Mouse (Mus musculus) liver, embryonic 15.5 days (tissue): ENCODE data around the gene Ebi3. TPM values are rescaled to one million over a fixed set of nuclear protein-coding genes. Genes with fewer than 3 reads are reported as not detected.
"Not testable (repeated sequence)": the region's sequence is repeated elsewhere in the genome, so short reads cannot be mapped to it uniquely, and the experiment has no call there.

Experiments used
- ATAC-seq: fragments of 200-750 bp; cut with Nextera tagmentation; 2 replicates; pipeline ENCODE4 v1.8.0; 2017; ENCODE audit warnings: moderate number of reproducible peaks, mild to moderate bottlenecking, moderate library complexity; ENCODE audit not compliant: insufficient read depth
- H3K27ac ChIP-seq: fragments of 300-500 bp; sonication (generic); replicated peaks from 2 replicates; pipeline ENCODE4 v1.5.1; 2015; ENCODE audit warnings: mild to moderate bottlenecking, inconsistent platforms
- H3K27me3 ChIP-seq: fragments of 300-500 bp; sonication (generic); 2 replicates; pipeline ENCODE4 v1.6.1; 2015; ENCODE audit warnings: mild to moderate bottlenecking, inconsistent platforms
- H3K36me3 ChIP-seq: fragments of 300-500 bp; sonication (generic); replicated peaks from 2 replicates; pipeline ENCODE4 v1.6.1; 2015; ENCODE audit warnings: moderate library complexity, mild to moderate bottlenecking, inconsistent platforms
- H3K4me1 ChIP-seq: fragments of 300-500 bp; sonication (generic); replicated peaks from 2 replicates; pipeline ENCODE4 v1.6.1; 2015; ENCODE audit warnings: inconsistent platforms
- H3K4me2 ChIP-seq: fragments of 300-500 bp; sonication (generic); 2 replicates; pipeline ENCODE4 v1.6.1; 2015; ENCODE audit warnings: moderate library complexity, mild to moderate bottlenecking, inconsistent platforms
- H3K4me3 ChIP-seq: fragments of 300-500 bp; sonication (generic); replicated peaks from 2 replicates; pipeline ENCODE4 v1.5.1; 2015; ENCODE audit warnings: mild to moderate bottlenecking, inconsistent platforms
- H3K9ac ChIP-seq: fragments of 300-500 bp; sonication (generic); 2 replicates; pipeline ENCODE4 v1.6.1; 2015; ENCODE audit warnings: moderate library complexity, mild to moderate bottlenecking, inconsistent platforms
- H3K9me3 ChIP-seq: fragments of 300-500 bp; sonication (generic); replicated peaks from 2 replicates; pipeline ENCODE4 v1.6.1; 2016; ENCODE audit warnings: inconsistent platforms
- WGBS: fragments of 180-500 bp; shearing (Covaris S2); methylation state at CpG from one replicate; pipeline ENCODE4 v1.1.7; 2015; ENCODE audit warnings: mixed read lengths; ENCODE audit not compliant: insufficient replicate concordance; 5-methylcytosine and 5-hydroxymethylcytosine counted together
- polyA plus RNA-seq: library from polyadenylated mRNA; unstranded; fragments of >200 nt; fragmentation: Nextera tagmentation; extraction: Ambion mirVana; gene quantifications from 2 replicates; pipeline ENCODE4 v1.2.1, GENCODE M21; 2015

Ebi3 gene
- polyA plus RNA-seq = 9.2 and 10.0 TPM in 2 replicates

GRCm38 (mm10) chr17:55952447-55953027 lies at the start of gene Ebi3:
Gene Ebi3, plus strand, starts transcription at chr17:55952640.
- H3K4me1 ChIP-seq = peaks cover 24% of the 10 kb centered on the region
- 34% methylated on average over 6 of the region's 6 CpGs for WGBS
- peak within 1 kb of the TSS; percentile 54; the same call in 1 of the 2 replicates for H3K27ac ChIP-seq
- H3K9ac ChIP-seq = no peak within 1 kb of the TSS
- H3K27me3 ChIP-seq = peaks cover 8% of the 10 kb centered on the region; the same call in 1 of the 2 replicates
- peak within 1 kb of the TSS; percentile 17 for H3K4me3 ChIP-seq
- ATAC-seq = no peak
- H3K4me2 ChIP-seq = peak within 1 kb of the TSS; percentile 23
- no peaks in the 10 kb centered on the region for H3K9me3 ChIP-seq
- no peaks in the 10 kb centered on the region for H3K36me3 ChIP-seq

GRCm38 (mm10) chr17:55903087-55903486 lies 49.4 kb upstream of the Ebi3 start:
- H3K4me2 ChIP-seq = no peak overlapping the region
- H3K27ac ChIP-seq = no peak overlapping the region
- no peak overlapping the region for H3K4me3 ChIP-seq
- no peak overlapping the region for H3K9ac ChIP-seq
- no peak for ATAC-seq
- H3K4me1 ChIP-seq = no peaks in the 10 kb centered on the region
- WGBS = 60% methylated on average over 2 of the region's 2 CpGs
- no peaks in the 10 kb centered on the region for H3K9me3 ChIP-seq
- peaks cover 8% of the 10 kb centered on the region for H3K36me3 ChIP-seq
- no peaks in the 10 kb centered on the region for H3K27me3 ChIP-seq

GRCm38 (mm10) chr17:55903687-55904086 lies 48.8 kb upstream of the Ebi3 start:
- Histone ChIP-seq H3K27me3 (no peaks in the 10 kb centered on the region), H3K4me1 (no peaks in the 10 kb centered on the region), H3K9me3 (no peaks in the 10 kb centered on the region), H3K9ac (no peak overlapping the region), H3K4me3 (no peak overlapping the region), H3K36me3 (peaks cover 3% of the 10 kb centered on the region; the same call in 1 of the 2 replicates), H3K4me2 (no peak overlapping the region), H3K27ac (no peak overlapping the region)
- WGBS = 54% methylated on average over 1 of the region's 1 CpGs
- no peak; the same call in 1 of the 2 replicates for ATAC-seq

- Histone ChIP-seq H3K36me3 (no peaks in the 10 kb centered on the region), H3K27me3 (no peaks in the 10 kb centered on the region), H3K4me3 (no peak overlapping the region), H3K9me3 (no peaks in the 10 kb centered on the region), H3K9ac (no peak overlapping the region), H3K4me2 (no peak overlapping the region), H3K27ac (0 out of 2 replicates have a peak overlapping the region, but pooled peaks have one; percentile 4), H3K4me1 (no peaks in the 10 kb centered on the region)
- WGBS = 56% methylated on average over 6 of the region's 6 CpGs
- ATAC-seq = no peak
Observed at GRCm38 (mm10) chr17:55904131-55904530, 48.3 kb upstream of the Ebi3 start.

- Histone ChIP-seq H3K4me2 (no peak overlapping the region), H3K4me1 (no peaks in the 10 kb centered on the region), H3K27ac (no peak overlapping the region), H3K27me3 (no peaks in the 10 kb centered on the region), H3K4me3 (no peak overlapping the region), H3K9ac (no peak overlapping the region), H3K9me3 (no peaks in the 10 kb centered on the region), H3K36me3 (no peaks in the 10 kb centered on the region)
- peak; percentile 65; the same call in 1 of the 2 replicates for ATAC-seq
Observed at GRCm38 (mm10) chr17:55906669-55907068, 45.8 kb upstream of the Ebi3 start.

- peak overlapping the region; percentile 74 for H3K9ac ChIP-seq
- peak; percentile 83 for ATAC-seq
- WGBS = 1% methylated on average over 33 of the region's 33 CpGs
Observed at GRCm38 (mm10) chr17:55931553-55932502, 20.6 kb upstream of the Ebi3 start.

GRCm38 (mm10) chr17:55932635-55933034 lies 19.8 kb upstream of the Ebi3 start:
- peak; percentile 64 for ATAC-seq
- H3K27me3 ChIP-seq = no peaks in the 10 kb centered on the region
- H3K9ac ChIP-seq = peak overlapping the region; percentile 69
- H3K4me2 ChIP-seq = peak overlapping the region; percentile 87
- H3K36me3 ChIP-seq = peaks cover 12% of the 10 kb centered on the region
- 0 out of 2 replicates have a peak, but pooled peaks cover 4% of the 10 kb centered on the region for H3K9me3 ChIP-seq
- WGBS = 20% methylated on average over 2 of the region's 2 CpGs
- H3K4me3 ChIP-seq = peak overlapping the region; percentile 72
- H3K4me1 ChIP-seq = peaks cover 32% of the 10 kb centered on the region
- peak overlapping the region; percentile 88 for H3K27ac ChIP-seq

More at GRCm38 (mm10) chr17:55931553-55932502, 20.6 kb upstream of the Ebi3 start:
- H3K4me1 ChIP-seq = peaks cover 32% of the 10 kb centered on the region
- 0 out of 2 replicates have a peak, but pooled peaks cover 4% of the 10 kb centered on the region for H3K9me3 ChIP-seq
- peak overlapping the region; percentile 88 for H3K27ac ChIP-seq
- H3K4me3 ChIP-seq = peak overlapping the region; percentile 72
- peak overlapping the region; percentile 87 for H3K4me2 ChIP-seq
- H3K36me3 ChIP-seq = peaks cover 12% of the 10 kb centered on the region
- H3K27me3 ChIP-seq = no peaks in the 10 kb centered on the region

- peak overlapping the region; percentile 88 for H3K27ac ChIP-seq
- no peaks in the 10 kb centered on the region for H3K27me3 ChIP-seq
- H3K4me1 ChIP-seq = peaks cover 32% of the 10 kb centered on the region
- ATAC-seq = no peak; the same call in 1 of the 2 replicates
- H3K9me3 ChIP-seq = 0 out of 2 replicates have a peak, but pooled peaks cover 4% of the 10 kb centered on the region
- H3K9ac ChIP-seq = peak overlapping the region; percentile 69
- WGBS = 78% methylated on average over 15 of the region's 15 CpGs
- H3K4me2 ChIP-seq = peak overlapping the region; percentile 87
- peak overlapping the region; percentile 72 for H3K4me3 ChIP-seq
- H3K36me3 ChIP-seq = peaks cover 14% of the 10 kb centered on the region
Observed at GRCm38 (mm10) chr17:55933191-55933590, 19.2 kb upstream of the Ebi3 start.

- not testable (repeated sequence) for ATAC-seq, H3K27me3 ChIP-seq, H3K9me3 ChIP-seq
- H3K4me1 ChIP-seq = peaks cover 25% of the 10 kb centered on the region
- H3K9ac ChIP-seq = peak overlapping the region; percentile 66; the same call in 1 of the 2 replicates
- H3K4me2 ChIP-seq = peak overlapping the region; percentile 82
- WGBS = 36% methylated on average over 10 of the region's 10 CpGs
- H3K4me3 ChIP-seq = peak overlapping the region; percentile 67
- H3K36me3 ChIP-seq = peaks cover 12% of the 10 kb centered on the region
- peak overlapping the region; percentile 93 for H3K27ac ChIP-seq
Observed at GRCm38 (mm10) chr17:55944387-55944865, 8.0 kb upstream of the Ebi3 start.

- H3K9ac ChIP-seq = peak overlapping the region; percentile 66
- H3K9me3 ChIP-seq, H3K36me3 ChIP-seq, H3K27me3 ChIP-seq: not testable (repeated sequence)
- under 1% methylated on average over 56 of the region's 56 CpGs for WGBS
- peak overlapping the region; percentile 93 for H3K27ac ChIP-seq
- H3K4me1 ChIP-seq = peaks cover 25% of the 10 kb centered on the region
- ATAC-seq = peak; percentile 95
- peak overlapping the region; percentile 67 for H3K4me3 ChIP-seq
- peak overlapping the region; percentile 82 for H3K4me2 ChIP-seq
Observed at GRCm38 (mm10) chr17:55944866-55945682, 7.4 kb upstream of the Ebi3 start.
